Mouse (Mus musculus) adrenal gland, postnatal 25 days (tissue): ENCODE results near the gene Ankef1. TPM values are rescaled to one million over a fixed set of nuclear protein-coding genes. Genes with fewer than 3 reads are reported as not detected.
A peak's percentile ranks its signal among the peaks of the same experiment; 100 is the strongest.

Experiments
- DNase-seq: peaks from one replicate; pipeline ENCODE4 v3.0.0; 2021; ENCODE audit warnings: mixed read lengths
- total RNA-seq: library from RNA; stranded (reverse); gene quantifications from 2 replicates; pipeline ENCODE4 v1.2.3, GENCODE M21; 2021

Ankef1 gene
- total RNA-seq, 1 experiment from 2014 or later, result 9.1 TPM

DNA sequence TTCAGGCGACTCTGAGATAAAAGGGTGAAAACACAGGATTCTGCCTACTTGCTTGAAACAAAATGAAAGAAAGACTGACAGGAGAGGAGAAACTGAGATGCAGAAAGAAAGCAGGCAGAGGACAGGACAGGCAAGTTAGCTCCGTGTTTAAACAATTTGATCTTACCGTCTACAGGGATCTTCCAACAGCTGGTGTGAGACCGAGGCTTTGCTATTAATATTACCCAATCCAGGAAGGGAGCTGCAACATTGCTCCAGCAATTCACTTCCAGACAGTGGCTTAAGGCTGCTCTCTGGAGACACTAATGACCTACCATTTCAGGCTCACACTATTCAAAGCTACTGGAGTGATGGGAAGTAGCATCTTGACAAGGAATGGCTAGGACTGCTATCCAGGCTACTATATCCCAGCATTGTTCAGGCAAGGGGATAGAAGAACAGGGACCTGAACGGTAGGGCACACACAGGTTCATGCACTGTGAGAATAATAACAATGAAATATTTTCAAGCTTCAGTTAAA, 99.0 kb downstream of the Ankef1 start:
- no peak for DNase-seq

DNA sequence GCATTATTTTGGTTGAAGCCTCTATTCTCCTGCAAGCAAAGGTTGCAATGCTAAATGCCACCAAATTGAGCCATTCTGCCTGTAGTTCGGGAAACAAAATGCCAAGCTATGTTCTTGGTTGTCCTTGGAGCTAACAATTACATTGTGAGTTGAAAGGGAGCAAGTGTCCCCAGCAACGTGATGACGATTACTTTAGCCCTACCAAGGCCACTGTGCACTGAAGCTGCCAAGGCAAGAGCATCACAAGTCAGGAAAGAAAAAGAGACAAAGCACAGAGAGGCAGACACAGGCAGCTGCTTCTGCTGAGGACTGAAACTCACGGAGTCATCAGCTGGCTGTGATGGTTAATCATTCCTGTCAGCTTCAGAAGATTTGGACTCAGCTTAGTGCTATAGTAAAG, 99.5 kb downstream of the Ankef1 start:
- peak; percentile 52 for DNase-seq

Other genes with a start within 250 kb of the Ankef1 start
- 0.12 TPM in 1 of 2 replicates, not detected in the other for gene Pak7, start 113.9 kb upstream of the Ankef1 start, total RNA-seq
- 26.9 and 35.6 TPM in 2 replicates for gene Snap25, start 211.5 kb downstream of the Ankef1 start, total RNA-seq